Mouse (Mus musculus) regulatory T cell (primary cell): ENCODE measurements around the gene Ssh2.

Experiments used
- in situ Hi-C: fragments of 300-600 bp; cut with MboI, MseI; formaldehyde crosslinking; loops from one replicate; pipeline ENCODE4 v1.15.1; 2025; ENCODE audit warnings: high pct_unique_total_duplicates

Ssh2 gene

GRCm38 (mm10) chr11:77490451-77490850 is 274.4 kb downstream of the Ssh2 start:
- in situ Hi-C loops = loop anchor here (10.0 kb wide), 1 partner anchor 134 kb away; no protein-coding TSS in a partner anchor

- in situ Hi-C loops = loop anchor here (10.0 kb wide), 1 partner anchor 134 kb away; no protein-coding TSS in a partner anchor
Observed at GRCm38 (mm10) chr11:77491123-77491501, 275.0 kb downstream of the Ssh2 start.

- in situ Hi-C loops = loop anchor here (10.0 kb wide), 1 partner anchor 133 kb away; no protein-coding TSS in a partner anchor
Observed at GRCm38 (mm10) chr11:77491502-77492291, 275.6 kb downstream of the Ssh2 start.

GRCm38 (mm10) chr11:77492311-77492871 is 276.3 kb downstream of the Ssh2 start:
- in situ Hi-C loops = loop anchor here (10.0 kb wide), 1 partner anchor 132 kb away; no protein-coding TSS in a partner anchor

GRCm38 (mm10) chr11:77492911-77493332 is 276.8 kb downstream of the Ssh2 start:
- in situ Hi-C loops = loop anchor here (10.0 kb wide), 1 partner anchor 132 kb away; no protein-coding TSS in a partner anchor

GRCm38 (mm10) chr11:77493512-77494343 is 277.6 kb downstream of the Ssh2 start, which contains the start of gene Git1:
TSS of gene Git1 (plus strand) at chr11:77493562.
- in situ Hi-C loops = loop anchor here (10.0 kb wide), 1 partner anchor 131 kb away; no protein-coding TSS in a partner anchor

GRCm38 (mm10) chr11:77494344-77494676 is 278.2 kb downstream of the Ssh2 start:
- in situ Hi-C loops = loop anchor here (10.0 kb wide), 1 partner anchor 130 kb away; no protein-coding TSS in a partner anchor

- in situ Hi-C loops = loop anchor here (10.0 kb wide), 1 partner anchor 130 kb away; no protein-coding TSS in a partner anchor
Observed at GRCm38 (mm10) chr11:77494782-77495181, 278.7 kb downstream of the Ssh2 start.

GRCm38 (mm10) chr11:77495507-77495906 is 279.4 kb downstream of the Ssh2 start:
- in situ Hi-C loops = loop anchor here (10.0 kb wide), 1 partner anchor 129 kb away; no protein-coding TSS in a partner anchor

GRCm38 (mm10) chr11:77497341-77497756 is 281.3 kb downstream of the Ssh2 start:
- in situ Hi-C loops = loop anchor here (10.0 kb wide), 1 partner anchor 127 kb away; no protein-coding TSS in a partner anchor

- in situ Hi-C loops = loop anchor here (10.0 kb wide), 1 partner anchor 127 kb away; no protein-coding TSS in a partner anchor
Observed at GRCm38 (mm10) chr11:77497851-77498250, 281.8 kb downstream of the Ssh2 start.

GRCm38 (mm10) chr11:77498261-77499139 is 282.4 kb downstream of the Ssh2 start:
- in situ Hi-C loops = loop anchor here (10.0 kb wide), 1 partner anchor 126 kb away; no protein-coding TSS in a partner anchor

GRCm38 (mm10) chr11:77499354-77499753 is 283.3 kb downstream of the Ssh2 start:
- in situ Hi-C loops = loop anchor here (10.0 kb wide), 1 partner anchor 125 kb away; no protein-coding TSS in a partner anchor

GRCm38 (mm10) chr11:77500361-77501325 is 284.6 kb downstream of the Ssh2 start:
- in situ Hi-C loops = no loop called here

GRCm38 (mm10) chr11:77501392-77501791 is 285.3 kb downstream of the Ssh2 start:
- in situ Hi-C loops = no loop called here

- in situ Hi-C loops = no loop called here
Observed at GRCm38 (mm10) chr11:77501971-77502370, 285.9 kb downstream of the Ssh2 start.

- in situ Hi-C loops = no loop called here
Observed at GRCm38 (mm10) chr11:77502481-77502880, 286.4 kb downstream of the Ssh2 start.

GRCm38 (mm10) chr11:77503511-77503910 is 287.4 kb downstream of the Ssh2 start:
- in situ Hi-C loops = no loop called here

- in situ Hi-C loops = no loop called here
Observed at GRCm38 (mm10) chr11:77504377-77504776, 288.3 kb downstream of the Ssh2 start.
